Mouse (Mus musculus) mesoderm, embryonic 11.5 days (tissue): Measurements from ENCODE around the gene Fdps.

Source experiments
- DNase-seq: peaks from one replicate; pipeline ENCODE4 v3.0.0-alpha.2; 2012; ENCODE audit warnings: low read depth, low spot score

The Fdps gene

DNA sequence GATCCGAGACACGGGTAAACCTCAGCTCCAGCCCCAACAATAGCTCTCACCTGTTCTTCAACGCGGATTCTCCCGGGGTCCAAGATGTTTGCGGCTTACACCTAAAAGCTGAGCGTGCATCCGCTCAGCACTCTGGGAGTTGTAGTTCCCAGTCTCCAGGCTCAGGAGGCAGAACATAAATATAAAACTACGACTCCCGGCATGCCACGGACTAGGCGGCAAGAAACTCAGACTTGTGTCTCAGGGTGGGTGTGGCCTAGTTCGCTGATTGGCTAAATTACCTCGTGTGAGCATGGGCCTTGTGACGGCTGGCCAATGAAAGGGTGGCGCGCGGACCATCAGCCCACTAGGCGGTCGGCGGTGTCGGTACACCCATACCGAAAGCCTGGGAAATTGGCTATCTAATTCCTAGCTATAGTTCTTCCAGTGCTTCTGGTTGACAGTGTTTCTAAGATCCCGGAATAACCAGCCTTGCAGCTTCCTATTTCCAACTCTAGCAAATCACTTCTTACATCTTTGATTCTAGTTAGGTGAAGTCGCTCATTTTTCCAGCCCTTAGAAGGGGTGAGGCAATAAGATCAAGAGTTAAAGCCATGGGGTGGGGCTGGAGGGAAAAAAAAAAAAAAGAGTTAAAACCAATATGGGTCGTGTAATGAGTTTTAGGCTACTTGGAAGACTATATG lies at the start of gene Fdps:
Gene Fdps (minus strand): TSS at position 148 of the 683 bp plus-strand sequence.
- peak; percentile 99 for DNase-seq

DNA sequence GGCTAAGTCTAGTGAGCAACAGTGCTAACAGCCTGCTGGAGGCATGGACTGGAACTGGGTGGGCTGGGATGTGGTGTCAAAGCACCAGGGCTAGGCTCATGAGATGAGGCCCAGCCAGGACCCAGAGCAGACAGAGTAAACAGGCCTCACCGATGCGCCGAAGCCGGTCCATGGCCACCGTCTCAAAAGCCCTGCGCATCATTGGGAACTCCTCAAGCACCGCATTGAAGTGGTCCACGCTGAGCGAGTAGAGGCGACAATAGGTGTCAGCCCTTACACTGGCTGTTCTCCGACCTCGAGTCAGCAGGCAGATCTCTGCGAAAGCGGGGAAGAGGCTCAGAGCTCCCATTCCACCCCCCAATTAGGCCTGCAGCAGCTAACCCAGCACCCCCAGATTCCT lies 46.8 kb upstream of the Fdps start:
- DNase-seq, result no peak

DNA sequence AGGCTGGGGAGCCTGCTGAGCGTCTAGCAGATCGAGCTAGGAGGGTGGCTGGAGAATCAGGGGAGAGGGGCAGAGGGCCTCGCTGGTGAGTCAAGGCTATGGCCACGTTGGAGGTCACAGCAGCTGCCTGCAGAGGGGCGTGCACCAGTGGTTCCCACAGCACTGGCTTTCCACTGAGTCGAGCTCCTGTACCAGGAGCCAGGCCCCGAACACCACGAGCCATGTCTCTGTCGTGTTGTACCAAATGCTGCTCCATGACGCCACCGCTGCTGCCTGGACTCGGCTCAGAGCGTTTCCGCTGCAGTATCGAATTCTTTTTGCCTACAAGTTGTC lies 46.2 kb upstream of the Fdps start:
- no peak for DNase-seq

DNA sequence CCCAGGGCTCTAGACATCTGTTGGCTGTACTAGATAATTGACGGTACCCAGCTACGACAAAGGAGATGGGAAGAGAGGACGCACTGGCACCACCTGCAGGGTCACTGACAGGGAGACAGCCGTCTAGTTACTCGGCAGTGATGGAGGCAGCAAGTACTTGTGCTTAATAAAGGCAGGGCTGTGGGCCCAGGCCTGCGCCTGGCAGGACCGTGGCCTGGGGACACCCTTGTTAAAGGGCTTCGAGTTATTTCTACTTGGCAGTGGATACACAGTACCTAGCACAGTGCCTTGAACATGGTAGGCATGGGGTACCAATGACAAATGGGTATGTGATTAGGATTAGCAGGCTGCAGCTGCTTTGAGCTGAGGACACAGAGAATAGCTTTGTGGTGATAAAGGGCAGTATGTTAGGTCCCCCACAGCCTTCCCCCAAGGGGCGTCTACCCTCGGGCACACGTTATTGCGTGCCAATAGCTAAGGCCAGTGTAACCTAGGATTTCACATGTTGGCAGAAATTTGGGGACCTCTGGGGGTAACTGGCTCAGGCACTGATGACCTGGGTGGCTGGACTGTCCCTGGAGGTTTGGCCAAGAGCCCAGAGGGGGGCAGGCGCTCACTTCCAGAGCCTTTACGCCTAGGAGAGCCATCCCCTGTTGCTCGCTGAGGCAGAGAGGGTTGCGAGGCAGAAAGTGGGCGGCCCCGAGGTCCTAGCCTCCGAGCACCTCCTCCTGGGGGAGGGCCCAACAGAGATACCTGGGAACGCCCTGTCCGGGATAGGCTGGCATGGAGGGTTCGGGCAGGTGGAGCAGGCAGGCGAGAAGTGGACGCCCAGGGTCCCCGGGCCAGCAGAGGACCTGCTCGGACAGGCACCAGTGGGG lies 45.6 kb upstream of the Fdps start:
- no peak for DNase-seq

DNA sequence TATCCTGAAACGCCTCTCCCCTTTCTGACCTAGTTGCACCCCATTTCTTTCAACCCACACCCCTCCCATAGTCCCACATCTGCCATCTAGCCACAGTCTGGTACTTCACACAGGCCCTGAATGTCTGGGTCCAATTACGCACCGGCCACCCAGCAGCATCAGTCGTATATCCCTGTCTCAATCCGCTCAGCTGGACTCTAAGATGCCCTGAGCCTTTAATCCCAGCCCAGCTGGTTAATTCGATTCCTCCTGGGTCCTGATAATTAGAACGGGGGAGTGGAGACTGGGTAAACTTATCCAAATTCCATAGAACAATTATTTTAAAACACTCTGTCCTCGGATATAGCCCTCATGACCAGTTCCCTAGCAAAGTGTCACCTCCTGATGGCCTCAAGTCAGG lies 43.8 kb upstream of the Fdps start:
- DNase-seq, result no peak

DNA sequence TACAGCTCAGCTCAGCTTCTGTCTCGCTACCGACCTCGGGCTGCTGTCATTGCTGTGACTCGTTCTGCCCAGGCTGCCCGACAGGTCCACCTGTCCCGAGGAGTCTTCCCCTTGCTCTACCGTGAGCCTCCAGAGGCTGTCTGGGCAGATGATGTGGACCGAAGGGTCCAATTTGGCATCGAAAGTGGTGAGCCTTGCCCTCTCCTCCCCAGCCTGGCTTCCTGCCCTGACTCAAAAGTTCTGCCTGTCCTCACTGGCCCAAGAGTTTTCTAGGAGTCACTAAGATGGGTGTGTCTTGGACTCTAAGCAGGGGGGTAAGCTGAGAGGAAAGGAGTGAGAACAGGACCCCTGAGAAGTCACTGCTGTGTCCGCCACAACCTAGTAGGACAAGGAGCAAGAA lies 43.1 kb upstream of the Fdps start:
- DNase-seq, result no peak

DNA sequence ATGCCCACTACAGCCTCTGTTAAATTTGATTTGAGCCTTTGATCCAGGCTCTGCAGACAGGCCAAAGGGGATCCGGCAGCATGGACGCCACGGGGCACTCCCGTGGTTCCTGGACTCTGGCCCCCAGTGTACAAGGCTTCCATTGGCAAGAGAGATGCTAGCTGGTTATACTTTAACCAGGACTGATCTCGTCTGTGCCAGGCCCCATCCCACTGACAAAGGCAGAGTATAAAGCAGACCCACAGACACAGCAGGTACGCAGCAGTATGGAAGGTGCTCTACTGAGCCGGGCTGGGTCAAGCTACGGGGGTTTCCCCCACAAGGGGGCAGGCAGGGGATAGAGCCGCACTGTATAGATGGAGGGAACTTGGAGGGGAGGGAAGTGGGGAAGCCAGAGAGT lies 34.6 kb upstream of the Fdps start:
- no peak for DNase-seq

DNA sequence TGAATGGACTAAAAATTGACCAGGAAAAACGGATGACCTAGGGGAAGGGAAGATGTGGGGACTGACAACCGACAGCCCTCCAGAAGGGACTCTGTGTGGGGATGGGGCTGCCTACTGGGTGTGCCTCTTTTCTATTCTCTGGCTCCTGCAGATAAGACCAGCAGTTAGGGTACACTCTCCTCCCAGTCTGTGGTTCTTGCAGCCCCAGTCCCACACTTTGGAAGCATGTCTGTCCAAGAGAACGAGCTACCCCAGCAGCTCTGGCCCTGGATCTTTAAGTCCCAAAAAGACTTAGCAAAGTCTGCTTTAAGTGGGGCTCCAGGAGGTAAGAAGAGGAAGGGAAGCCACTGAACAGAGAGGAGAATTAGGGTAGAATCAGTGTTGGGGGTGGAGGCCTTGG lies 34.2 kb upstream of the Fdps start, which contains the start of gene Pklr:
Gene Pklr (plus strand): TSS at position 185 of the 400 bp plus-strand sequence.
- DNase-seq, result no peak

DNA sequence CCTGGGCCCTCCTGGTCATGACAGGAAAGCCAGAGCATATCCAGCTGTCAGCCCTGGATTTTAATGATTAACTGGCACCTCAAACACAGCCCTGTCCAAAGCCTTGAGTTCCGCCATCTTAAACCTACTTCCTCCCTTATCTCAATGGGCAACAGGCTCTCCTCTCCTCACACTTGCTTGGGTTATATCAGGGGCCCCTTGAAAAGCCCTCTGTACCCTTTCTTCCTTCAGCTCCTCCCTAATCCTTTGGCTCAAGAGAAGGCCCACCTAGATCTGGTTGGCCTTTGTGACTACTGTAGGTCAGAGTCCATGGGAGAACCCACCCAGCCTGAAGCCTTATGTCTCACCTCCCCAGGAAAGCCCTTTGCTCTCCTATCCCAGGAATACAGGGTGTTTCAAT lies 32.0 kb upstream of the Fdps start:
- DNase-seq, result no peak

DNA sequence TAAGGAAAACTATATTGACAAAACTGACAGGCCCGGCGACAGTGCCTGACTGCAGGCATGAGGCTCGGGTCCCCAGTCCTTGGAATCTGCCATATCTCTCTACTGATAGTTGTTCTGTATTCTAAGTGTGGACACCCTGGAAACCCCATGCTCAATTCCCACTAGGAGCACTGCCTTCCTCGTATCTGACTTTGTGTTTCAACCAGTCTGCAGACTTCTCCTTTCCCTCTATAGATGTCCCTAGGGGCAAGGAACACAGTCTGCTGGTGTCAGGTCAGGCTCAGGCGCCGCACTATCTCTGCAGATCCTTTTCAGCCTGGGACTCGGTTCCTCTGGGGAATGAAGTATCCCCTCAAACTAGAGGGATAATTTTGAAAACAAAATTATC lies 31.3 kb upstream of the Fdps start:
- no peak for DNase-seq

DNA sequence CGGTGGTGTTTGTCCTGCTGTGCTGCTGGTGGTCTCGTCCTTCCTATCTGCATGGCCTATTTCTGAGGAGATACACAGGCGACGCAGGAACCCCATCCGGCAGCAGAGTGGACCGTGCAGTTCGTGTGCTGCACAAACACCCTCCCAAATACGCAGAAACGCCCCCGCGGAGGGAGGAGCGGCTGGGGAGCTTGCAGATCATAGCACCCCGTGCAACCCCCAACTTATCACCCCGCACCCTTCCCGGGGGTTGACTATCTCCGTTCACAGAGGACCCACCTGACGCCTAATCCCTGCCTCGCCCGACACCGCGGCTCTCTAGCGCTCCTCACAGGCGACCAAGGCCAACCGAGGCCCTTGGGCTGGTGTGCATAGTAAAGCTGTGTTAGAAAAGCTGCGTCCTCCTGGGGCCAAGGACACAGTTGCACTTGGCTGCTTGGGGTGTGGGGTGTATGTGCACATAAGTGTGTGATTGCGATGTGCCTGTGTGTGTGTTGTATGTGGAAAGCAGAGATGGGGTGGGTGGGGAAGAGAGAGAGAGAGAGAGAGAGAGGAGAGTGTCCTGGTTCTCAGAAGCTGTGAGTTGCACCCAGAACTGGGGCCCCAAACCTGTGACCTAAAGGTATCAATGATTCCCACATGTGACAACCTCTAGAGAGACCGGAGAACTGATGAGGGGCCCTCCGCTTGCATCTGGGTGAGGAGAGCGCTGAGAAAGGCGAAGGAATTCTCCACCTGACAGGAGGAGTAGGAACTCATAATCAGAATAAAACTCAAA lies 30.7 kb upstream of the Fdps start:
- DNase-seq, result peak; percentile 23

DNA sequence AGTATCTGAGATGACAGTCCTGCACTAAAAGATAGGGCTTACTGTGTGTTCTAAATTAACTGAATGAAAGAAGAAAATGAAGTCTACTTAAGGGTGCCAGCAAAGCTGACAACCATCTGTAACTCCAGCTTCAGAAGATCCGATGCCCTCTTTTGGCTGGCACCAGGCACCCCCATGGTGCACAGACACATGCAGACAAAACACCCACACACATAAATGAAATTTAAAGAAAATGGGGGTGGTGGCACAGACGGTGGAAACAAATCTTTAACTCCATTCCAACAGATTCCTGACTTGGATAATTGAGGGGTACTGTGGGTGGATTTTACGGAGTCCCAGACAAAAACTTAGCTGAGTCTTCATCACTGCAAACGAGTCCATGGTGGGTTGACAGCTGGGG lies 30.1 kb upstream of the Fdps start:
- DNase-seq, result no peak

DNA sequence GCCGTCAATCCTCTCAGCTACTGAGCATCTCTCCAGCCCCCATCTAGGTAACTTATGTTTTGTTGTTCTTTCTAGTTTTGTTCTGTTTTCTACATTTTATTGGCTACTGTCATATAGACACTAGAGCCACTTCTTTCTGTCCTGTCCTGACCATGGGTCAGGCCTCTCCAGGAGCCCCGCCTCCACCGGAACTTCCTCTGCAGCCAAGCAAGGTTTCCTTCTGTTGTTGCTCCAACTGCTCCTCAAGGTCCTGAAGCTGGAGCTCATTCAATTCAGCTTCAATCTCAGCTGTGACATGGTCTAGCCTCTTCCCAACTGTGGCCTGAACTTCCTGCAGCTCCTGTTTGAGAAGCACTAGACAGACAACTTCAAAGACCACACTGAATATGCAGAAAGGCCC lies 28.1 kb upstream of the Fdps start:
- DNase-seq, result no peak

DNA sequence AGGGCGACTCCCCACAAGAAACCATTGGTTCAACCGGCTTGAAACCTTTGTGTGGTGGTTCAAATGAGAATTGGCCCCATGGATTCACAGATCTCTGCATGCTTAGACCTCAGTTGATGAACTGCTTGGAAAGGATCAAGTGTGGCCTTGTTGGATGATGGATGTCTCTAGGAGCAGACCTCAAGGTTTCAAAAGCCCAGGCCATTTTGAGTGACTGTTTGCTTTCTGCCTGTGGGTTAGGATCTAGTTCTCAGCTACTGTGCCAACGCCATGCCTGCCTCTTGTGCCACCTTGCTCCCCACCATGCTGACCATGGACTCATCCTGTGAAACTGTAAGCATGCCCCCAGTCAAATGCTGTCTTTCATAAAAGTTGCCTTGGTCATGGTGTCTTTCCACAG lies 24.2 kb upstream of the Fdps start:
- no peak for DNase-seq

DNA sequence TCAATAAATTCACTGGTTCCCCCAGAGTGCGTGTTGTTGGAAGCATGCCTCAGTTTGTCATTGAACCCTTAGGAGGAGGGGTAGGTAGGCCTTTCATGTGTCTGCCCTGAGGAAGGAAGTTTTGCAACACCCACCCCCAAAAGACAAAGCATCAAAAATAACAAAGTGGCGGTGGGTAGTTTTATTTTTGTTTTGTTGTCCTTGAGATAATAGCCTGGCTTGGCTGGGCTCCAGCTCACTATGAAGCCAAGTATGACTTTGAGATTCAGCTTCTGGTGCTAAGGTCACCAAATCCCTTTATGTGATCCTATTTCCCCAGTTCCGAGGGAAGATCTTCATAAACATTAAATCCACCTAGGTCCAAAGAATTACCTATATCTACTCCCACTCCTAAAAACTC lies 22.5 kb upstream of the Fdps start:
- no peak for DNase-seq

DNA sequence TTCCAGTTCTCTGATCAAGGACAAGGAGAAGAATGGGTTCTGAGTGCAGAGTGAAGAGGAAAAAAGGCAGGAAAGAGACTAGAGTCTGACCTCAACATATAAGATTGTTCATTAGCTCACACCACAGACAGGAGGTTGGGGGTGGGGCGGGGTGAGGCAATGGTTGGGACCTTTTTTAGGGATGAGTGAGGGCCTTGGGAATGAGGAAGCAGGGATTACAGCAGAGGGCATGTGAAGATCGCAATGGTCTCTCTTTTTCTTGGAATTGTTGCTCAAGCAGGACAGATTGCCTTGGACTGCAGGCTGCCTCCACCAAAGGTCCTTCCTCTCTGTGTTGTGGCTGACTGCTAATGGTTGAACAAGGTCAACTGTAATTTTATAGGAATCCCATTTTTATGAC lies 21.6 kb upstream of the Fdps start:
- no peak for DNase-seq

DNA sequence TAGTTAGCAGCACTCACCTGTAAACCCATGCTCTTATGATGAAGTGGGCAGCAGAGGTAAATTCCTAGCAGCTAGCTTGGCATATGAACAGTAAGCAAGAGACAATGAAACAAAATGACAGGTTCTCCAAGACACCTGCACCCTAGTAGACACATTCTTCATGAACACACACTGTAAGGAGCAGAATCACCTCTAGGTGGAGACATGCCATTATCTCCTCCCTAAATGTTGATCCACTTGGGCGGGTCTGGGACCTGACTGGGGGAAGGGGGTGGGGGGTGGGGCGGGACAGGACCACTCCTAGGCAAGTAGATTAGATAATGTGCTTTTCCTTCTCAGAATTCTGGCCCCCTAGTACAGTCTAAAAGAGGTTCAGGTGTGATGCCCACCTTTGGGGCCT lies 13.8 kb upstream of the Fdps start:
- DNase-seq, result peak; percentile 30

DNA sequence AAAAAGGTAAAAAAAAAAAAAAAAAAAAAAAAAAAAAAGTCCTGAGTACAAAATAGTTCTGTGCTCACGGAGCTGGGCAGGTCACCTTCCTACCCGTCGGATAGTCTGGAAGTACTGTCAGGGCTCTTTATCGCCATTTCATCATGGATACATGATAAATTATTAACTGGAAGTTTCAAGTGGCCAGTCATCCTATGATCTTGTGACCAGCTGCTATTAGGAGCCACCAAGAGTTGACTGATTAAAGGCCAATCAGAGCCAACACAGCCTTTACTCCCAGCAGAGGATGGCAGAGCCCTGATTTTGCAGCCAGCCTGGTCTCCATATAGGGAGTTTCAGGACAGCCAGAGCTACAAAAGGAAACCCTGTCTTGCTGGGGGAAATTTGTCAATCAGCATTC lies 11.3 kb upstream of the Fdps start:
- DNase-seq, result no peak

DNA sequence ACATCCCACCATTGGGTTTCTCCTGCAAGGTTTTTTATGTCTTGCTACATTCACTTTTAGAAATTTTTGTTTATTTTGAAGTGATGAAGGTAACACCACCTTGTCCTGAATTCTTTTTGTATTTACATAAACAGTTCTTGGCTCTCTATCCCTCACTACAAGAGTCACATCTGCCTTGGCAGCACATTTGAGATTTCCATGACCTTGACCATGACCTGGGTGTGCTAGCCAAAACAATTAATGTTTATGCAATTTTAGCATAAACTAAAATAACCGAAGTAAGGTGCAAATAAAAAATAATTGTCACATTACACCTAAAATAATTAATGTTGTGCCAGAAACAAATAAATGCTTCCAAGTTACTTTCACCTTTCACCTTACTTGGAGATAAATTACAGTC lies 6.4 kb upstream of the Fdps start:
- no peak for DNase-seq

DNA sequence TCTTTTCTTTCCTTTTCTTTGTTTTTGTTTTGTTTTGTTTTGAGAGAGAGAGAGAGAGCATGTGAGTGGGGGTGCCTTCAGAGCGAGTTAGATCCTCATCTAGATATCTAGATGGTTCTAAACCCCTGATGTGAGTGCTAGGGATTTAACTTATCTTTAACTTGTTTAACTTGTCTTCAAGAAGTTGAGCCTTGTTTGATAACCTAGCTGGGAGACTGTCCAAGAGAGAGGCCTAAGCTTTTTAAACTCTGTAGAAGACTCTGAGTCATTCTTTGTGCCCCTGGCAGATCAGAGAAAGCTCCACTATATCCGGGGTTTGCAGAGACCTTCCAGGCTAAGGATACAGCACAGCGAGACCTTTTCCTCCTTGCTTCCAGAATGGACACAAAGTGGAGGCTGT lies 5.8 kb upstream of the Fdps start:
- no peak for DNase-seq

DNA sequence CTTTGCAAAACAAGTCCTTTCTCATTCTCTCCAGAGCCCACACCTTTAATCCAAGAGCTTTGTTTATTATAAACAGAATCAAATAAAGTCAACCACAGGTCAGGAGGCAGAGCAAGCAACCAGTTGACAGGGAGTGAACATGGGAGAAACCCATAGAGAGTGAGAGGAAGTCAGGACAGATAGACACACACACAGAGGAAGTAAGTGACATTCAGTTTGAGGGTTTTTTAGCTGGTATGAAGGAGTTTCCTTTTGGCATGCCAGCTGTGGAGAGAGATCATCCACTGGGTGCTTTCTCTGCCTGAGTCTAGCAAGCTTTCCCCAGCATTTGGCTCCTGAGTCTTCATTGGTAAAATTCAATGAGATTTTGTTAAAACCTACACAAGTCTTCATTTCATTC lies 5.1 kb upstream of the Fdps start:
- DNase-seq, result no peak

DNA sequence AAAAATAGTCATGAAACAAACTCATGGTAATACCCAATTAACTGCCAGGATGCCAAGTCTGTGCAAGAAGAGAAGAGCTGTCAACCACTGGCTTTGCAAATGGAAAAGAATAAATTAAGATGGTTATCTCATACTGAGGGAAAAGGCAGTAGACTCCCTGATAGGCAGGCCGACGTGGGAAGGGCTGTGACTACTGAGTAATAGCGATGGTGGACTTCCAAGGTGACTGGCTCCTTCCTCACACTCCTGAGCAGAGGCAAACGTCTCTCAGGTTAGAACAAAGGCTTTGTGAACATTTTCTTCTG lies 1.5 kb upstream of the Fdps start:
- DNase-seq, result no peak
